Mouse (Mus musculus): ENCODE data around the gene Itgb5. TPM values are rescaled to one million over a fixed set of nuclear protein-coding genes. Genes with fewer than 3 reads are reported as not detected.
A peak's percentile ranks its signal among the peaks of the same experiment; 100 is the strongest.

The Itgb5 gene
- total RNA-seq, 2 experiments from 2014 or later, result 178 to 230 TPM

GRCm38 (mm10) chr16:33988358-33989012 is 159.0 kb downstream of the Itgb5 start:
- peak; percentile 74 to 75 for DNase-seq

DNA sequence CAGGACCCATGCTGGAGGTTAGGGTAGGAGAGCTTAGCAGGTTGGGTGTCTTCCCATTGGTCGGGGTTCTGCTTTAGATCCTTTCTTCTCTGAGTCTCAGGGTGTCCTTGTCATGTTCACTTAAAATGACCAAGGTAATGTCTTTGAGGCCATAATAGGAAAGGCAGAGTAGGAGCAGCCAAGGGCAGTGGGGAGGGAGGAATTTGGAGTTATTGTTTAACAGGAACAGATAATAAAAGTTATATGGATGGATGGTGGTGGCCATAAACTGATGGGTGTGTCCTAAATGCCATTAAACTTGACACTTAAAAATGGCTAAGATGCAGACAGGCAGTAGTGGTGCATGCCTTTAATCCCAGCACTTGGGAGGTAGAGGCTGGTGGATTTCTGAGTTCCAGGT is 159.6 kb downstream of the Itgb5 start:
- no peak for DNase-seq

- no peak for DNase-seq
These were observed 161.2 kb downstream of the Itgb5 start for GRCm38 (mm10) chr16:33990712-33991111.

GRCm38 (mm10) chr16:33994321-33994720 is 164.9 kb downstream of the Itgb5 start:
- no peak for DNase-seq

GRCm38 (mm10) chr16:33995496-33995895 is 166.0 kb downstream of the Itgb5 start:
- DNase-seq, result no peak

- DNase-seq, result peak; percentile 61 to 75
These were observed 166.6 kb downstream of the Itgb5 start for GRCm38 (mm10) chr16:33996030-33996429.

DNA sequence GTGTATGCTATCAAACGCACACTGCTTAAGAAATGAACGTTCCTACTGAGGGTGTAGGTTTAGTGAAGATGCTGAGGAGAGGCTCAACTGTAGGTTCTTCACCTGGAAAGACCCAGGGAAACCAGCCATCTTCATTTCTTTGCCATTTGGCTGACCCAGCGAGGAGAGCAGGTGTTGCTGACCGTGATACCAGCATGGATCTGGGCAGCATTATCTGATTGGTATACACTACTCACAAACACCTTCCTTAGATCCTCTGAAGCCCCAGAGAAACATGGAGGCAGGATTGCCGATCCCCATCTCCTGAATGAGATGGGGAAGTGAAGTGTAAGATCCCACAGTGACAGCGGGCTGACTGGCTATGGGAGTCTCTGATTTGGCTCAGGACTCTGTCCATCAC is 168.5 kb downstream of the Itgb5 start:
- no peak for DNase-seq

Other genes with a start within 250 kb of the Itgb5 start
- 10 to 100 TPM; 50.3 to 76.7 TPM for gene Heg1, start 145.3 kb upstream of the Itgb5 start, total RNA-seq (2021)
- not detected for gene Muc13, start 35.6 kb upstream of the Itgb5 start, total RNA-seq (2021)
- gene Umps, start 137.4 kb downstream of the Itgb5 start, total RNA-seq (2021), result 10 to 100 TPM; 42.3 to 50.8 TPM